Mouse (Mus musculus) forebrain, embryonic 16.5 days (tissue): ENCODE results near the gene Tnnt1. TPM values are rescaled to one million over a fixed set of nuclear protein-coding genes. Genes with fewer than 3 reads are reported as not detected.

Experiments used
- ATAC-seq: fragments of 200-750 bp; cut with Nextera tagmentation; 2 replicates; pipeline ENCODE4 v1.8.0; 2017; ENCODE audit warnings: mild to moderate bottlenecking, moderate library complexity
- H3K27ac ChIP-seq: fragments of 300-500 bp; sonication (generic); 2 replicates; pipeline ENCODE4 v1.5.1; 2014; ENCODE audit warnings: low read length, control low read depth
- H3K27me3 ChIP-seq: fragments of 300-500 bp; sonication (generic); replicated peaks from 2 replicates; pipeline ENCODE4 v1.6.1; 2014; ENCODE audit warnings: low read length; ENCODE audit not compliant: control insufficient read depth, insufficient read depth
- H3K36me3 ChIP-seq: fragments of 300-500 bp; sonication (generic); 2 replicates; pipeline ENCODE4 v1.6.1; 2014; ENCODE audit not compliant: control insufficient read depth, insufficient read depth
- H3K4me1 ChIP-seq: fragments of 300-500 bp; sonication (generic); replicated peaks from 2 replicates; pipeline ENCODE4 v1.6.1; 2014; ENCODE audit warnings: low read length; ENCODE audit not compliant: control insufficient read depth, insufficient read depth
- H3K4me2 ChIP-seq: fragments of 300-500 bp; sonication (generic); 2 replicates; pipeline ENCODE4 v1.6.1; 2014; ENCODE audit warnings: mild to moderate bottlenecking, low read length, control low read depth
- H3K4me3 ChIP-seq: fragments of 300-500 bp; sonication (generic); replicated peaks from 2 replicates; pipeline ENCODE4 v1.5.1; 2014; ENCODE audit warnings: mild to moderate bottlenecking, low read length, control low read depth
- H3K9ac ChIP-seq: fragments of 300-500 bp; sonication (generic); replicated peaks from 2 replicates; pipeline ENCODE4 v1.6.1; 2014; ENCODE audit warnings: low read depth, low read length, control low read depth
- H3K9me3 ChIP-seq: fragments of 300-500 bp; sonication (generic); 2 replicates; pipeline ENCODE4 v1.6.1; 2016; ENCODE audit warnings: low read length; ENCODE audit not compliant: control insufficient read depth
- WGBS: fragments of 180-500 bp; shearing (Covaris S2); extraction: QIAGEN DNeasy Blood & Tissue Kit; methylation state at CpG from one replicate; pipeline ENCODE4 v1.1.7; 2014; 5-methylcytosine and 5-hydroxymethylcytosine counted together
- polyA plus RNA-seq: library from polyadenylated mRNA; unstranded; fragments of >200 nt; fragmentation: Nextera tagmentation; extraction: Ambion mirVana; gene quantifications from 2 replicates; pipeline ENCODE4 v1.2.1, GENCODE M21; 2015

Tnnt1 gene
- polyA plus RNA-seq, 1 experiment from 2014 or later = 2.6 TPM

- Histone ChIP-seq H3K4me2 (peak overlapping the region; percentile 61), H3K36me3 (no peaks in the 10 kb centered on the region), H3K27me3 (no peaks in the 10 kb centered on the region), H3K9ac (peak overlapping the region; percentile 88), H3K9me3 (no peaks in the 10 kb centered on the region), H3K4me3 (peak overlapping the region; percentile 84), H3K4me1 (peaks cover 30% of the 10 kb centered on the region), H3K27ac (no peak overlapping the region)
- no peak for ATAC-seq
- 10% methylated on average over 14 of the region's 14 CpGs for WGBS
Observed at GRCm38 (mm10) chr7:4502421-4503090, 13.6 kb downstream of the Tnnt1 start.

GRCm38 (mm10) chr7:4501558-4502397, 14.4 kb downstream of the Tnnt1 start, which contains the start of gene Ppp1r12c:
TSS of gene Ppp1r12c (minus strand) at chr7:4501680.
- Histone ChIP-seq H3K9ac (peak within 1 kb of the TSS; percentile 88), H3K9me3 (no peaks in the 10 kb centered on the region), H3K36me3 (peaks cover under 1% of the 10 kb centered on the region; the same call in 1 of the 2 replicates), H3K4me2 (peak within 1 kb of the TSS; percentile 67), H3K4me3 (peak within 1 kb of the TSS; percentile 84), H3K4me1 (peaks cover 30% of the 10 kb centered on the region), H3K27me3 (no peaks in the 10 kb centered on the region), H3K27ac (peak within 1 kb of the TSS; percentile 87)
- under 1% methylated on average over 57 of the region's 62 CpGs for WGBS
- peak; percentile 95 for ATAC-seq

GRCm38 (mm10) chr7:4500892-4501471, 15.2 kb downstream of the Tnnt1 start:
- H3K9me3 ChIP-seq = no peaks in the 10 kb centered on the region
- peak overlapping the region; percentile 88 for H3K9ac ChIP-seq
- peak; percentile 37 for ATAC-seq
- no peaks in the 10 kb centered on the region for H3K27me3 ChIP-seq
- H3K27ac ChIP-seq = peak overlapping the region; percentile 87
- 0% methylated on average over 43 of the region's 52 CpGs for WGBS
- H3K4me2 ChIP-seq = peak overlapping the region; percentile 67
- peak overlapping the region; percentile 84 for H3K4me3 ChIP-seq
- H3K36me3 ChIP-seq = peaks cover 7% of the 10 kb centered on the region; the same call in 1 of the 2 replicates
- H3K4me1 ChIP-seq = peaks cover 30% of the 10 kb centered on the region

GRCm38 (mm10) chr7:4499034-4499433, 17.1 kb downstream of the Tnnt1 start:
- H3K27me3 ChIP-seq = no peaks in the 10 kb centered on the region
- no peak overlapping the region for H3K9ac ChIP-seq
- peaks cover 30% of the 10 kb centered on the region for H3K4me1 ChIP-seq
- WGBS = 91% methylated on average over 4 of the region's 4 CpGs
- H3K4me3 ChIP-seq = no peak overlapping the region
- H3K27ac ChIP-seq = no peak overlapping the region
- H3K4me2 ChIP-seq = 0 out of 2 replicates have a peak overlapping the region, but pooled peaks have one; percentile 6
- peaks cover 11% of the 10 kb centered on the region; the same call in 1 of the 2 replicates for H3K36me3 ChIP-seq
- H3K9me3 ChIP-seq = no peaks in the 10 kb centered on the region
- no peak for ATAC-seq

- Histone ChIP-seq H3K27me3 (no peaks in the 10 kb centered on the region), H3K4me3 (no peak overlapping the region), H3K36me3 (peaks cover 14% of the 10 kb centered on the region; the same call in 1 of the 2 replicates), H3K9ac (no peak overlapping the region; the same call in 1 of the 2 replicates), H3K27ac (no peak overlapping the region), H3K9me3 (no peaks in the 10 kb centered on the region), H3K4me1 (peaks cover 30% of the 10 kb centered on the region), H3K4me2 (peak overlapping the region; percentile 19)
- ATAC-seq = no peak
- 9% methylated on average over 9 of the region's 9 CpGs for WGBS
Observed at GRCm38 (mm10) chr7:4498251-4498650, 17.9 kb downstream of the Tnnt1 start.

- Histone ChIP-seq H3K27ac (no peak overlapping the region), H3K9me3 (no peaks in the 10 kb centered on the region), H3K4me2 (no peak overlapping the region), H3K4me3 (no peak overlapping the region), H3K27me3 (no peaks in the 10 kb centered on the region), H3K36me3 (peaks cover 14% of the 10 kb centered on the region; the same call in 1 of the 2 replicates), H3K9ac (no peak overlapping the region), H3K4me1 (peaks cover 30% of the 10 kb centered on the region)
- no peak for ATAC-seq
- WGBS = 90% methylated on average over 9 of the region's 9 CpGs
Observed at GRCm38 (mm10) chr7:4497271-4497903, 18.8 kb downstream of the Tnnt1 start.

GRCm38 (mm10) chr7:4496468-4496867, 19.7 kb downstream of the Tnnt1 start:
- peaks cover 30% of the 10 kb centered on the region for H3K4me1 ChIP-seq
- no peaks in the 10 kb centered on the region for H3K27me3 ChIP-seq
- peaks cover 14% of the 10 kb centered on the region; the same call in 1 of the 2 replicates for H3K36me3 ChIP-seq
- H3K27ac ChIP-seq = no peak overlapping the region
- H3K4me3 ChIP-seq = no peak overlapping the region
- H3K9ac ChIP-seq = no peak overlapping the region
- ATAC-seq = no peak
- 94% methylated on average over 3 of the region's 3 CpGs for WGBS
- H3K9me3 ChIP-seq = no peaks in the 10 kb centered on the region
- H3K4me2 ChIP-seq = no peak overlapping the region

- peaks cover 20% of the 10 kb centered on the region for H3K36me3 ChIP-seq
- no peak overlapping the region for H3K4me3 ChIP-seq
- no peak overlapping the region for H3K4me2 ChIP-seq
- no peaks in the 10 kb centered on the region for H3K9me3 ChIP-seq
- H3K9ac ChIP-seq = no peak overlapping the region
- ATAC-seq = no peak
- WGBS = 83% methylated on average over 1 of the region's 1 CpGs
- H3K27me3 ChIP-seq = no peaks in the 10 kb centered on the region
- H3K27ac ChIP-seq = no peak overlapping the region
- peaks cover 13% of the 10 kb centered on the region for H3K4me1 ChIP-seq
Observed at GRCm38 (mm10) chr7:4493991-4494390, 22.2 kb downstream of the Tnnt1 start.
